Mouse (Mus musculus) neural tube, embryonic 14.5 days (tissue): ENCODE results near the gene Gm7173. TPM values are rescaled to one million over a fixed set of nuclear protein-coding genes. Genes with fewer than 3 reads are reported as not detected.

ENCODE experiments used
- ATAC-seq: fragments of 200-750 bp; cut with Nextera tagmentation; 2 replicates; pipeline ENCODE4 v1.8.0; 2017; ENCODE audit warnings: low read depth, mild to moderate bottlenecking, moderate TSS enrichment, moderate library complexity
- H3K27ac ChIP-seq: fragments of 300-500 bp; sonication (generic); 2 replicates; pipeline ENCODE4 v1.5.1; 2014; ENCODE audit warnings: low read depth, mild to moderate bottlenecking, control low read depth, low read length, moderate library complexity, mixed read lengths
- H3K27me3 ChIP-seq: fragments of 300-500 bp; sonication (generic); 2 replicates; pipeline ENCODE4 v1.6.1; 2014; ENCODE audit warnings: low read length; ENCODE audit not compliant: control insufficient read depth, insufficient read depth
- H3K36me3 ChIP-seq: fragments of 300-500 bp; sonication (generic); 2 replicates; pipeline ENCODE4 v1.6.1; 2014; ENCODE audit warnings: low read length, mixed read lengths; ENCODE audit not compliant: control insufficient read depth, insufficient read depth
- H3K4me1 ChIP-seq: fragments of 300-500 bp; sonication (generic); 2 replicates; pipeline ENCODE4 v1.6.1; 2014; ENCODE audit warnings: low read length; ENCODE audit not compliant: control insufficient read depth, insufficient read depth
- H3K4me2 ChIP-seq: fragments of 300-500 bp; sonication (generic); 2 replicates; pipeline ENCODE4 v1.6.1; 2014; ENCODE audit warnings: mild to moderate bottlenecking, low read depth, low read length, control low read depth
- H3K4me3 ChIP-seq: fragments of 300-500 bp; sonication (generic); 2 replicates; pipeline ENCODE4 v1.5.1; 2014; ENCODE audit warnings: low read depth, low read length, control low read depth, mixed read lengths
- H3K9ac ChIP-seq: fragments of 300-500 bp; sonication (generic); replicated peaks from 2 replicates; pipeline ENCODE4 v1.6.1; 2014; ENCODE audit warnings: low read depth, mild to moderate bottlenecking, control low read depth, low read length, mixed read lengths
- H3K9me3 ChIP-seq: fragments of 300-500 bp; sonication (generic); 2 replicates; pipeline ENCODE4 v1.6.1; 2016; ENCODE audit warnings: low read length; ENCODE audit not compliant: control insufficient read depth
- WGBS: fragments of 180-500 bp; shearing (Covaris S2); extraction: QIAGEN DNeasy Blood & Tissue Kit; methylation state at CpG from one replicate; pipeline ENCODE4 v1.1.7; 2014; 5-methylcytosine and 5-hydroxymethylcytosine counted together
- polyA plus RNA-seq: library from polyadenylated mRNA; unstranded; fragments of >200 nt; fragmentation: Nextera tagmentation; extraction: Ambion mirVana; gene quantifications from 2 replicates; pipeline ENCODE4 v1.2.1, GENCODE M21; 2014

Gm7173 gene
- 0.52 and 1.5 TPM in 2 replicates for polyA plus RNA-seq

DNA sequence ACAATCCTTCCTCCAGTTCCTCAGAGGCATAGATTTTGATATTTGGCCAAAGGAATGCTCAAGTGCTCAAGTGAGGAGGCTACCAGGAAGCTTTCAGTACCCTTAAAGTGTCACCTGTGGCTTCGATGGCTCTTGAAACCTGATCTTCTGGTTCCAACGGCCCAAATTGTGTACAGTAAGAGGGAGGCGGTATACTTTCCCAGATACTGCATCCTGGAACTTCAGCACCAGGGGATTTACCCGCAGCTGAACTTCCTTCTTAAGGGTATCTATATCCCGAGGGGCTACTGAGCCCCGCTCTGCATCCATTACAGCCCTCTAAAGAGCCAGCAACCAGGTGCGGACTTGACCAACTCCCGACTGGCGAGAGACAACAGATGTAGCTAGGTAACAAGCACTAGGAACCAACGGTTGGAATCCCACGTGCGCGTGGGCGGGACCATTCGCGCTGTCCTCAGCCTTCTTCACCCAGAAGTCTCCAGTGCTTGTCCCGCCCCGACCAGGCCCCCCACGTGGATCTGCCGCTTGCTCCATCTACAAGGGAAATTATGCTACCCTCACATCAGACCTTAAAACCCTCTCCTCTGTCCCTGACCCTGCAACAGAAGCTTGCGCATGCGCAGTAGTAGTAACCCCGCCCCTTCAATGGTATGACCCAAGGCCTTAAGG is at the start of gene Gm7173:
TSS of gene Gm7173 (minus strand) at position 309 of the 669 bp plus-strand sequence.
- H3K27ac ChIP-seq, result no peak within 1 kb of the TSS

DNA sequence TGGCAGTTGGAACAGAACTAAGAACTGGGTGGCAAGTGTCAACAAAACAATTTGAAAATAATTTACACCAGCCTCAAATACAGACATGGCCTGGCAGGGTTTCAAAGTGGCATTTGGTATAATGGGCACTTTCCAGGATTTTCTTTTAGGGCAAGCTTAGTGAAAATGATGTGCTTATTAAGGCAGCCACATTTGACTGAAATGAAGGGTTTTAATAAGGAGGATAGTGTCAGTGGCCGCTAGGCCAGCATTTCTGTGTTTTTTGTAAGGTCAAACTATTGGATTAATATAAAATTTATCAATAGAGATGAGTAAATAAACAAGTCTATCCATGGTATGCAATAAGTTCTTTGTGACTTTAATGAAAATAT is 546 bp upstream of the Gm7173 start:
- Histone ChIP-seq H3K4me2 (peak overlapping the region; percentile 43; the same call in 1 of the 2 replicates), H3K27ac (no peak overlapping the region), H3K4me3 (peak overlapping the region; percentile 38), H3K9ac (no peak overlapping the region), H3K27me3 (no peaks in the 10 kb centered on the region), H3K36me3 (no peaks in the 10 kb centered on the region), H3K4me1 (no peaks in the 10 kb centered on the region), H3K9me3 (no peaks in the 10 kb centered on the region)
- ATAC-seq, result peak; percentile 44; the same call in 1 of the 2 replicates
- WGBS, result 72% methylated on average over 1 of the region's 1 CpGs

More for the DNA sequence above, at the start of gene Gm7173:
- WGBS, result 23% methylated on average over 23 of the region's 23 CpGs
- H3K4me3 ChIP-seq, result peak within 1 kb of the TSS; percentile 38
- H3K36me3 ChIP-seq, result no peaks in the 10 kb centered on the region
- H3K27me3 ChIP-seq, result no peaks in the 10 kb centered on the region
- peak within 1 kb of the TSS; percentile 43 for H3K4me2 ChIP-seq
- H3K9me3 ChIP-seq, result no peaks in the 10 kb centered on the region
- peak; percentile 93 for ATAC-seq
- no peaks in the 10 kb centered on the region for H3K4me1 ChIP-seq
- no peak within 1 kb of the TSS; the same call in 1 of the 2 replicates for H3K9ac ChIP-seq

DNA sequence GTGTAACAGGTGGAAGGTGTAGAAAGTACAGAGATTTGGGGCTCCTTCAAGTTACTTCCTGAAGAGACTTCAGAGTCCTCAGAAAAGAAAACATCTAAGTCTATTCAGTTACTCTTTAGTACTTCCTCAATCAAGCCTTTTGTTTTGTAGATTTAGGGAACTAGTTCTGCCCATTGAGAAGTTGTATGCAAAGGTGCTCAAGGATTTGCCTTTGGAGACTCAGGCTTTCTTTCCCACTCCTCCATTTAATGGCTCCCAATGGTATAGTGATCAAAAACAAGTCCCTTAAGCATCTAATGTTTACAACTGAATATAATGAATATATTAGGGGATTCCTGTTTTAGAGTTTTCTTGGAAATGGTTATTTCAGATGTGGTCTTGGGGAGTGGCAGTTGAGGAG is 200.3 kb downstream of the Gm7173 start:
- no peaks in the 10 kb centered on the region for H3K4me1 ChIP-seq
- H3K9me3 ChIP-seq, result no peaks in the 10 kb centered on the region
- no peak overlapping the region for H3K27ac ChIP-seq
- no peaks in the 10 kb centered on the region for H3K36me3 ChIP-seq
- no peak overlapping the region for H3K4me2 ChIP-seq
- ATAC-seq, result no peak
- no peak overlapping the region for H3K4me3 ChIP-seq
- H3K9ac ChIP-seq, result no peak overlapping the region
- no peaks in the 10 kb centered on the region for H3K27me3 ChIP-seq

Other genes starting within 250 kb of the Gm7173 start
- gene Mageb16, start 154.2 kb upstream of the Gm7173 start, polyA plus RNA-seq, result 0.24 and 0.66 TPM in 2 replicates